Mouse (Mus musculus): Measurements from ENCODE around the gene Spata1. TPM values are rescaled to one million over a fixed set of nuclear protein-coding genes. Genes with fewer than 3 reads are reported as not detected.

The Spata1 gene
- polyA plus RNA-seq, 1 experiment: 0.85 TPM

GRCm38 (mm10) chr3:146501601-146502123 is 2.1 kb upstream of the Spata1 start:
- H3K4me1 ChIP-seq (ENCODE audit: control insufficient read depth, insufficient read depth, low read length): peaks cover 11% of the 10 kb centered on the region
- no peak for DNase-seq
- no peak overlapping the region for H3K4me3 ChIP-seq (replicated peaks; ENCODE audit: extremely low read depth, low read depth, low read length)
- TF ChIP-seq CTCF (IDR thresholded peaks at IDR 0.05; ENCODE audit: insufficient read depth, low read length) (no peak), POLR2A (IDR thresholded peaks at IDR 0.05; ENCODE audit: borderline replicate concordance, extremely low read depth, low read depth, low read length) (no peak)
- WGBS: 24% methylated on average over 5 of the region's 5 CpGs

GRCm38 (mm10) chr3:146500810-146501201 is 1.3 kb upstream of the Spata1 start:
- TF ChIP-seq POLR2A (IDR thresholded peaks at IDR 0.05; ENCODE audit: borderline replicate concordance, extremely low read depth, low read depth, low read length) (no peak), CTCF (IDR thresholded peaks at IDR 0.05; ENCODE audit: insufficient read depth, low read length) (no peak)
- WGBS: 6% methylated on average over 5 of the region's 5 CpGs
- DNase-seq: no peak
- peaks cover 11% of the 10 kb centered on the region for H3K4me1 ChIP-seq (ENCODE audit: control insufficient read depth, insufficient read depth, low read length)
- H3K4me3 ChIP-seq (replicated peaks; ENCODE audit: extremely low read depth, low read depth, low read length): peak overlapping the region; percentile 60

- TF ChIP-seq POLR2A (IDR thresholded peaks at IDR 0.05; ENCODE audit: borderline replicate concordance, extremely low read depth, low read depth, low read length) (no peak), CTCF (IDR thresholded peaks at IDR 0.05; ENCODE audit: insufficient read depth, low read length) (no peak)
- DNase-seq: no peak
- H3K4me3 ChIP-seq (replicated peaks; ENCODE audit: extremely low read depth, low read depth, low read length): peak overlapping the region; percentile 60
- H3K4me1 ChIP-seq (ENCODE audit: control insufficient read depth, insufficient read depth, low read length): peaks cover 11% of the 10 kb centered on the region
- under 1% methylated on average over 56 of the region's 57 CpGs for WGBS
Measured at GRCm38 (mm10) chr3:146500003-146500809, 653 bp upstream of the Spata1 start.

GRCm38 (mm10) chr3:146498989-146499388 is 564 bp downstream of the Spata1 start:
- 2% methylated on average over 13 of the region's 13 CpGs for WGBS
- TF ChIP-seq CTCF (IDR thresholded peaks at IDR 0.05; ENCODE audit: insufficient read depth, low read length) (no peak), POLR2A (IDR thresholded peaks at IDR 0.05; ENCODE audit: borderline replicate concordance, extremely low read depth, low read depth, low read length) (no peak)
- Histone ChIP-seq H3K4me3 (replicated peaks; ENCODE audit: extremely low read depth, low read depth, low read length) (peak overlapping the region; percentile 92), H3K4me1 (ENCODE audit: control insufficient read depth, insufficient read depth, low read length) (peaks cover 11% of the 10 kb centered on the region)
- DNase-seq: no peak

- TF ChIP-seq CTCF (IDR thresholded peaks at IDR 0.05; ENCODE audit: insufficient read depth, low read length) (no peak), POLR2A (IDR thresholded peaks at IDR 0.05; ENCODE audit: borderline replicate concordance, extremely low read depth, low read depth, low read length) (no peak)
- no peak for DNase-seq
- peaks cover 2% of the 10 kb centered on the region; the same call in 1 of the 2 replicates for H3K4me1 ChIP-seq (ENCODE audit: control insufficient read depth, insufficient read depth, low read length)
- 92% methylated on average over 8 of the region's 8 CpGs for WGBS
- no peak overlapping the region for H3K4me3 ChIP-seq (replicated peaks; ENCODE audit: extremely low read depth, low read depth, low read length)
Measured at GRCm38 (mm10) chr3:146494941-146495340, 4.6 kb downstream of the Spata1 start.

GRCm38 (mm10) chr3:146486464-146486863 is 13.1 kb downstream of the Spata1 start:
- TF ChIP-seq POLR2A (IDR thresholded peaks at IDR 0.05; ENCODE audit: borderline replicate concordance, extremely low read depth, low read depth, low read length): no peak
- TF ChIP-seq CTCF (IDR thresholded peaks at IDR 0.05; ENCODE audit: insufficient read depth, low read length): no peak
- H3K4me3 ChIP-seq (replicated peaks; ENCODE audit: extremely low read depth, low read depth, low read length): no peak overlapping the region
- no peaks in the 10 kb centered on the region for H3K4me1 ChIP-seq (ENCODE audit: control insufficient read depth, insufficient read depth, low read length)
- 84% methylated on average over 4 of the region's 4 CpGs for WGBS
- DNase-seq: no peak

- Histone ChIP-seq H3K4me1 (ENCODE audit: control insufficient read depth, insufficient read depth, low read length) (no peaks in the 10 kb centered on the region), H3K4me3 (replicated peaks; ENCODE audit: extremely low read depth, low read depth, low read length) (no peak overlapping the region)
- DNase-seq: no peak
- WGBS: 58% methylated on average over 2 of the region's 2 CpGs
- no peak for TF ChIP-seq CTCF (IDR thresholded peaks at IDR 0.05; ENCODE audit: insufficient read depth, low read length)
- no peak for TF ChIP-seq POLR2A (IDR thresholded peaks at IDR 0.05; ENCODE audit: borderline replicate concordance, extremely low read depth, low read depth, low read length)
Measured at GRCm38 (mm10) chr3:146482044-146482443, 17.5 kb downstream of the Spata1 start.

GRCm38 (mm10) chr3:146474428-146474827 is 25.1 kb downstream of the Spata1 start:
- 93% methylated on average over 3 of the region's 3 CpGs for WGBS
- Histone ChIP-seq H3K4me3 (replicated peaks; ENCODE audit: extremely low read depth, low read depth, low read length) (no peak overlapping the region), H3K4me1 (ENCODE audit: control insufficient read depth, insufficient read depth, low read length) (no peaks in the 10 kb centered on the region)
- DNase-seq: no peak
- TF ChIP-seq CTCF (IDR thresholded peaks at IDR 0.05; ENCODE audit: insufficient read depth, low read length): no peak
- no peak for TF ChIP-seq POLR2A (IDR thresholded peaks at IDR 0.05; ENCODE audit: borderline replicate concordance, extremely low read depth, low read depth, low read length)

- Histone ChIP-seq H3K4me3 (replicated peaks; ENCODE audit: extremely low read depth, low read depth, low read length) (no peak overlapping the region), H3K4me1 (ENCODE audit: control insufficient read depth, insufficient read depth, low read length) (no peaks in the 10 kb centered on the region)
- no peak for TF ChIP-seq POLR2A (IDR thresholded peaks at IDR 0.05; ENCODE audit: borderline replicate concordance, extremely low read depth, low read depth, low read length)
- TF ChIP-seq CTCF (IDR thresholded peaks at IDR 0.05; ENCODE audit: insufficient read depth, low read length): no peak
- DNase-seq: no peak
Measured at GRCm38 (mm10) chr3:146473741-146474140, 25.8 kb downstream of the Spata1 start.

- no peak overlapping the region for H3K4me3 ChIP-seq (replicated peaks; ENCODE audit: extremely low read depth, low read depth, low read length)
- no peak for TF ChIP-seq CTCF (IDR thresholded peaks at IDR 0.05; ENCODE audit: insufficient read depth, low read length)
- no peak for TF ChIP-seq POLR2A (IDR thresholded peaks at IDR 0.05; ENCODE audit: borderline replicate concordance, extremely low read depth, low read depth, low read length)
- no peak for DNase-seq
- WGBS: 83% methylated on average over 4 of the region's 4 CpGs
- no peaks in the 10 kb centered on the region for H3K4me1 ChIP-seq (ENCODE audit: control insufficient read depth, insufficient read depth, low read length)
Measured at GRCm38 (mm10) chr3:146472657-146473056, 26.9 kb downstream of the Spata1 start.
